Mouse (Mus musculus) kidney, postnatal 36 days (tissue): ENCODE measurements around the gene Ctcfl.

Experiments used
- DNase-seq, 2 experiments: peaks; one replicate each; pipeline ENCODE4 v3.0.0; 2021 to 2022; ENCODE audit warnings: mixed read lengths in 2 of 2

Gene Ctcfl

GRCm38 (mm10) chr2:173082706-173083105, 36.6 kb downstream of the Ctcfl start:
- DNase-seq, result no peak

- peak; percentile 75 to 90 for DNase-seq
Measured at GRCm38 (mm10) chr2:173080785-173081241, 38.5 kb downstream of the Ctcfl start.

- DNase-seq, result no peak
Measured at GRCm38 (mm10) chr2:173079766-173080549, 39.4 kb downstream of the Ctcfl start.

DNA sequence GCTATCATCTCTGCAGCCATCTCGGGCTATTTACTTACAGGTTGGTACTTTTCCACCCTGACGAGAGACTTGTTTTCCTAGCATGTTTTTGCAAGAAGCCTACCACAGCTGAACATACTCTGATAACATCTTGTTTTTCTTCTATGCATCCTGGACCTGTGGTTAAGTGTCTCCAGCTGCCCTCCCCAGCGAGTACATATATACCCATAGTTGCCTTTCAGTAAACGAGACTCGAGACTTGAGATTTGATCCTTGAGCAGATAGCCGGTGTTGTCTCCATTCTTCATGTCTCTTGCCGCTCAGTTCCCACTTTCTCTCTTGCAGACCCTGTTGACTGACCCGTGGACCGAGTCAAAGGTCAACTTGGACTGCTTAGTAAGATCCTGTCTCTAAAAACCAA, 42.4 kb downstream of the Ctcfl start:
- no peak for DNase-seq

DNA sequence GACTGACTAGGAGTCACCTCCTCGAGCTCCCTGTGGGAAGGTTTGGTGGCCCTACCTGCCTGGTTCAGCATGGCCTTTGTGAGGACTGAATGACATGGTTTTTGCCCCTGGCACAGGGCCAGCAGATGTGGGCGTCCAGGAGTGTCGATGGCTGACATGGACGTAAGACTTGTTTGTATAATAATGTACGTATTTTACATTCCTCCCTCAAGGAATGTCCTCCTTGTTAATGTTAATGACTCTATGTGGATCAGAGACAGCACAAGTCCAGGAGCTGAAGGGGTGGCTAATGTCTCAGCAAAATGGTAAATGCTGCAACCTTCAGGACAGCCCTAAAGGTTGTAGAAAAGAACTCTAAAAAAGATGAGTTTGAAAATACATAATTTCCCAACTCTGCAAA, 45.7 kb downstream of the Ctcfl start:
- no peak for DNase-seq

DNA sequence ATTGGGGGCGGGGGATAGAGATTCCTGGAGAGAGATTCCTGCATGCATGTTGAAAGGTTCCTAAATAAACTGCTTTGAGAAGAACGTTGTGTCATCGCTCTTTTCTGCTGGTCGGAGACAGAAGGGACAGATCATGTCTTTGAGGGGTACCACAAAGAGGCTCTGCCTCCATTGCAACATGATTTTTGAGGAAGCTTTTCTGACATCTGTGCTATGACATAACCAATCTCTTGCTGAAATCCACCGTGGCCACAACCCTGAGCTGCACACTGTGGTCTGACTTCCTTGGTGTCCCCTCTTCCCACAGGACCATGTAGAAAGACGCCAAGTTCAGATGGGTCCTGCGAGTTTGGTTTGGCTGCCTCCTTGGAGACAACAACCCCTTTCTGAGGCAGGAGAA, 46.4 kb downstream of the Ctcfl start:
- no peak for DNase-seq

DNA sequence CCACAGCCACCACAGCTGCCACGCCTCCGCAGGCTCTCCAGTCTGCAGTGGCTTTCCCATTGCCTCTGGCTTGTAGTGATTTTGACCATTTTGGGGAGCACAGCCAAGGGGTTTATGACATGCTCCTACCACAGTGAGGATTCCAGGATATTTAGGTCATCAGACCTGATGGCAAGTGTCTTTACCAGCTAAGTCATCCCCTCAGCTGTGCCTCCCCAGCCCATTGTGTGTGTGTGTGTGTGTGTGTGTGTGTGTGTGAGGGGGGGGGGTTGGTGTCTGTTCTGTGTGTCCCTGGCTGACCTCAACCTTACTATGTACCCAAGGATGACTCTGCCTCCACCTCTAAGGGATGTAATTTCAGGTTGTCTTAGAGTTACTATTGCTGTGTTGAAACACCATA, 54.5 kb downstream of the Ctcfl start:
- no peak for DNase-seq

- no peak for DNase-seq
Measured at GRCm38 (mm10) chr2:173063219-173063618, 56.1 kb downstream of the Ctcfl start.

- DNase-seq, result peak in 1 of 2 experiments; percentile 19
Measured at GRCm38 (mm10) chr2:173061443-173062351, 57.6 kb downstream of the Ctcfl start.

DNA sequence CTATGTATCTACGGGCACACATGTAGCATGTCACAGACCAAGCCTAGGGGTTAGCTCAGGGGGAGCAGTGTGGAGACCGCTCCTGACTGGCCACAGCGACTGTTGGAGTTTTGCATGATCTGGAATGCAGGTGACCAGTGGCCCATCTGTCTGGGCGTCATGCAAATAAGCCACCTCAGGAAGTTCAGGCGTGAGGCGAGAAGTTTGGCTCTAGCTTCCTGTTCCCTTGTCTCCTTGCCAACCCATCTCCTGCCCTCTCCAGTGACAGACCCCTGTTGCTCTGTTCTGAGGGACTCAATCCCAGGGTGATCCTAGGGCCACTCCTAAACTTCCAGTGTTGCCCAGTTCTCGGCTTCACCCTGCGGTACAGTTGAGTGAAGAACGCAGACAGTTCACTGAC, 58.9 kb downstream of the Ctcfl start:
- DNase-seq, result no peak

DNA sequence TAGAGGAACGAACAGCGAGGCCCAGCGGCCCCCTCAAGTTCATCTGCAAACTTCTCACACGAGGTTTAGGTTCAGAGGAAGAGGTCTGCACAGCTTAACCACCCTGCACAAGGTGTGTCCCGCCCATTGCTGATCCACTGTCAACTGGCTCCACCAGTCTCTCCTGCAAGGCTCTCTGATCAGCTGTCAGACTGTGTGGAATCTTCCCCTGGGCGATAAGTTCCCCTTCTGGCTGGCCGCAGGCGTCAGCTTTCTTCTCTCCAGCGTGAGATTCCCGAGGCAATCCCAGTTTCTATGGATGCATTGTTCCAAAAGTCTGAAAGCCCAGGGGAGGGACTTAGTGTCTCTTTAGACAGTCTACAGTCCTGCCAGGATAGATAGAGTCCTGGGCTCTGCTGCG, 61.1 kb downstream of the Ctcfl start:
- no peak for DNase-seq

DNA sequence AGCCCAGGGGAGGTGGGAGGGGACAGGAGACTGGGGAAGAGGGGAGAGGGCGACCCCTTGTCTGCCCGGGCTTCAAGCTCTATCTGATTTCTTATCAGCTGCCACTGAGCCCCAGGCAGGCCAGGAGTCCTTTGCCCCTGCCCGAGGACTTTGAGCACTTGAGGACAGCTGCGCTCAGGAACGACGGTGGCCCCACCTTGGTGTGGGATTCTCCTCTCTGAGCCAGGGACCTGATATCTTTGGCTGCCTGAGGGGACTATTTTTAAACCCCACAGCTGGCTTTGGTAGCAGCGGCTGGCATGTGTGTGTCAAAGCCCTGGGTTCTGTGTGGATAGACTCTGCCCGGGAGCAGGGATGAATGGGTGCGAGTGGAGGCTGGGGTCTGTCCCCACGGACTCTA, 61.7 kb downstream of the Ctcfl start:
- no peak for DNase-seq

DNA sequence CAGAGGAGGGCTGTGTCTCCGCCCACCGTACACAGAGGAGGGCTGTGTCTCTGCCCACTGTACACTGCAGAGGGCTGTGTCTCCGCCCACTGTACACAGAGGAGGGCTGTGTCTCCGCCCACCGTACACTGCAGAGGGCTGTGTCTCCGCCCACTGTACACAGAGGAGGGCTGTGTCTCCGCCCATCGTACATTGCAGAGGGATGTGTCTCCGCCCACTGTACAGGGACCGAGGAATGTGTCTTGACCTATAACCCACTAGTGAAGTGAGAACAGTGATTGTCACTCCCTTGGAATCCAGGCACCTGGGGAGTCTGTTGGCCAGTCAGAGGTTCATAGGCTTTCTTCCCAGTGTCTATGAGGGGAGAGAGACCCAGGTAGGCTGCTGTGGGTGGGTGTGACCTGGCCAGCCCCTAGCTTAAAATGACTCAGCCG, 62.4 kb downstream of the Ctcfl start:
- DNase-seq, result no peak

DNA sequence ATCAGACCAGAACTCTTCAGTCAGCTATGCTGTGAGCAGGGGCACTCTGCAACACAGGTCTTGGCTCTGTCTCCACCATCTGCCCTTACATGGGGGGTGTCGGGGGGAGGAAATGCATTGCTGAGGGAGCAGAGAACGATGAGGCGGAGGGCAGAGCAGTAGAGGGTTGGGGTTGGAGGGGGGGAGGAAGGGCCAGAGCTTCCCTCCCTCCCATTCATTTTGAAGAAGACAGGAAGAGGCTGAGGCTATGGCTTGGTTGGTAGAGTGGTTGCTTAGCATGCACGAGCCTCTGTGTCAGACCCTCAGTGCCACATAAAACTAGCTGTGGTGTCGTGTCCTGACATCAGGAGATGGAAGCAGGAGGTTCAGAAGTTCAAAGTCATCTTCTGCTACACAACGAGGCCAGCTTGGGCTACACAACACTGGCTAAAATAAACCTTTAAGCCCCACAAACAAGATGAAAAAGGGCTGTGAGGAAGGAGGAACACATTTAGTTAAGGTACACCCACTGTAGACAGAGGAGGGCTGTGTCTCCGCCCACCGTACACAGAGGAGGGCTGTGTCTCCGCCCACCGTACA, 62.9 kb downstream of the Ctcfl start:
- DNase-seq, result no peak

DNA sequence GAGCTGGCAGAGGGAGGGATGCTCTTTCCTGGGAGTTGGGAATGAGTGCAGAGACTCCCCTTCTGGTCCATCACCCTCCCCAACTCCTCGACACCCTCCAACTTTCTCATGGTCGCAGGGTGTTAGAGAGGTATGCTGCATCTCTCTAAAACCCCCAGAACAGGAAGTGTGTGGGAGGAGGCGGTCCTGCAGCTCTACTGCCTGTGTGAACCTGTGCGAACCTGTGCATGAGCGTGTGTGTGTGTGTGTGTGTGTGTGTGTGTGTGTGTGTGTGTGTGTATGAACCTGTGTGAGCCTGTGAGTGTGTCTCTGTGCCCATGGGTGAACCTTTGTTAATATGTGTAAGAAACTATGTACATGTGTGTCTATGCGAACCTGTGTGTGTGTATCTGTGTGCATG, 65.5 kb downstream of the Ctcfl start:
- no peak for DNase-seq

DNA sequence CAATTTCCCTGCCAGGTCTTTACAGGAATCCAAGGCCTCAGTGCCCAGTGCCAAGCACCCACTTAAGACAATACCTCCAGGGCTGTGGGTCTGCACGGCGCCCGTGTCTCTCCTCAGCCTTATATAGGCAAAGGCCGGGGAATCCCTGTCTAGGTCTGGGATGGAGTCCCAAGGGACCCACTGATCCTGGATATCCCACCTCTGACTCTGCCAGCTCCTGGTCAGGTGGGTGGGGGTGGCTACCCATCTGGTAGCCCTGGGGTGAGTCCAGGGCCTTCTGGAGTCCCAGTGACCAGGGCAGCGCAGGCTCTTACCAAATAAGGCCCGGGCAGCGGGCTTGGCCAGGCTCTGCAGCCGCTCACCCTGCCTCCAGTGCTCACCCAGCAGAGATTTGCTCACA, 66.4 kb downstream of the Ctcfl start:
- DNase-seq, result no peak

GRCm38 (mm10) chr2:173050604-173051382, 68.5 kb downstream of the Ctcfl start:
- DNase-seq, result no peak

- DNase-seq, result peak in 1 of 2 experiments; percentile 18
Measured at GRCm38 (mm10) chr2:173049817-173050216, 69.5 kb downstream of the Ctcfl start.

- peak in 1 of 2 experiments; percentile 63 for DNase-seq
Measured at GRCm38 (mm10) chr2:173049231-173049630, 70.1 kb downstream of the Ctcfl start.

DNA sequence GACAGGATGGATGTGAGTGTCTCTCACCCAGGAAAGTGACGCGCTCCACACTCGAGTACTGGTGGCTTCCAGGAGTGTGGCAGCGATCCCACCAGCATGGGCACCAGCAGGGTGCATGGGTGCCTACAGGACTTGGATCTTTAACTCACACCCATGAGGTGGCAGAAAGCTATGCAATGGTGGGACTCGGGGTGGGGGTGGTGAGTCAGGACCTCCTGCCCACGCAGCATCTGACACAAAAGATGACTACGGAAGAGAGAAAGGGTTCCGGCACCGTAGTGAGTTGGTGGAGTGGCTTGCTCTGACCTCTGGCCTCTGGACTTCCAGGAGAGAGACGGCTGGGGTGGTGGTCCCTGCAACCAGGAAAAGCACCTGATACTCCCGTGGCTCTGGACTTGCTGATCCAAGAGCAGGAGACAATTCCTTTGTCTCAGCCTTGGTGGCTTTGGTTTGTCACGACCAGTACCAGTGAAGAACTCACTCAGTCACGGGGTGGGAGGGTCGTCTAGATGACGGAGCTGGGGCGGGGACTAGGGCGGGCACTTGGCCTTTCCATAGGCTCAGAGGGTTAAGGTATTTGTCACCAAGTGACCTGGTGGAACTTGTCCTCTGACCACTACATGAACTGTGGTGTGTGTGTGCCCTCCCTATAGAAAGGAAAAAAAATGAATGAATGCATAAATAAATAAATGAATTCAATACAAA, 71.1 kb downstream of the Ctcfl start:
- DNase-seq, result no peak

- DNase-seq, result peak; percentile 55 to 67
Measured at GRCm38 (mm10) chr2:173047471-173047870, 71.9 kb downstream of the Ctcfl start.
